Mouse (Mus musculus) embryonic facial prominence, embryonic 13.5 days (tissue): ENCODE data around the gene Tulp4. TPM values are rescaled to one million over a fixed set of nuclear protein-coding genes. Genes with fewer than 3 reads are reported as not detected.

Experiments used
- ATAC-seq: fragments of 200-750 bp; cut with Nextera tagmentation; 2 replicates; pipeline ENCODE4 v1.8.0; 2017; ENCODE audit warnings: low read depth; ENCODE audit not compliant: insufficient number of reproducible peaks, insufficient read depth, low FRiP score, low TSS enrichment
- H3K27ac ChIP-seq: fragments of 300-500 bp; sonication (generic); 2 replicates; pipeline ENCODE4 v1.5.1; 2015; ENCODE audit warnings: moderate library complexity, mild to moderate bottlenecking, inconsistent platforms
- H3K27me3 ChIP-seq: fragments of 300-500 bp; sonication (generic); 2 replicates; pipeline ENCODE4 v1.6.1; 2015; ENCODE audit warnings: mild to moderate bottlenecking, inconsistent platforms
- H3K36me3 ChIP-seq: fragments of 300-500 bp; sonication (generic); 2 replicates; pipeline ENCODE4 v1.6.1; 2015; ENCODE audit warnings: mild to moderate bottlenecking, inconsistent platforms
- H3K4me1 ChIP-seq: fragments of 300-500 bp; sonication (generic); 2 replicates; pipeline ENCODE4 v1.6.1; 2015; ENCODE audit warnings: inconsistent platforms
- H3K4me2 ChIP-seq: fragments of 300-500 bp; sonication (generic); 2 replicates; pipeline ENCODE4 v1.6.1; 2015; ENCODE audit warnings: moderate library complexity, mild to moderate bottlenecking, inconsistent platforms
- H3K4me3 ChIP-seq: fragments of 300-500 bp; sonication (generic); 2 replicates; pipeline ENCODE4 v1.5.1; 2015; ENCODE audit warnings: mild to moderate bottlenecking, inconsistent platforms
- H3K9ac ChIP-seq: fragments of 300-500 bp; sonication (generic); 2 replicates; pipeline ENCODE4 v1.6.1; 2015; ENCODE audit warnings: mild to moderate bottlenecking, inconsistent platforms
- H3K9me3 ChIP-seq: fragments of 300-500 bp; sonication (generic); 2 replicates; pipeline ENCODE4 v1.6.1; 2016; ENCODE audit warnings: inconsistent platforms
- WGBS: fragments of 180-500 bp; shearing (Covaris S2); methylation state at CpG from one replicate; pipeline ENCODE4 v1.1.7; 2015; ENCODE audit warnings: mixed read lengths; 5-methylcytosine and 5-hydroxymethylcytosine counted together
- polyA plus RNA-seq: library from polyadenylated mRNA; unstranded; fragments of >200 nt; fragmentation: Nextera tagmentation; extraction: Ambion mirVana; gene quantifications from 2 replicates; pipeline ENCODE4 v1.2.1, GENCODE M21; 2015

Gene Tulp4
- polyA plus RNA-seq, 1 experiment from 2014 or later = 116 TPM

DNA sequence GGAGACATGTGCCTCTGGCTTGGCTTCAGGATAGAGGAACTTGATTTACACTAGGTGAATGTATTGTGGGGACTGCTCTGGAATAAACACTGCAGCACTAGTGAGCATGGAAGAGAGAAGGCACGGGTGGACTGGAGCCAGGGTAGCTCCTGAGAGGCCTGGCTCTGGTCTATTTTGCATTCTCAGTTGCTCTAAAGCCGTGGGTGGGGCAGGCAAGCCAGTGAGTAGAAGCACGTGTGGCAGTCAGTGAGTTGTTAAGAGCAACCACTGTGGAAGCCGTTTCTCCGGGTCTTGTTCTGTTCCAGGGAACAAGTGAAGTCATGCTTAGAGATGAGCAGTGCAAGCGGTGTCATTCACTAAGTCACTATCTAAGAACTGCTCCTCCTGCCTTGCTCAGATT lies 86.0 kb downstream of the Tulp4 start:
- ATAC-seq = no peak
- Histone ChIP-seq H3K9ac (no peak overlapping the region), H3K27ac (no peak overlapping the region), H3K36me3 (peaks cover 45% of the 10 kb centered on the region), H3K4me2 (no peak overlapping the region), H3K4me1 (no peaks in the 10 kb centered on the region), H3K27me3 (no peaks in the 10 kb centered on the region), H3K9me3 (no peaks in the 10 kb centered on the region), H3K4me3 (no peak overlapping the region)
- 80% methylated on average over 6 of the region's 6 CpGs for WGBS

DNA sequence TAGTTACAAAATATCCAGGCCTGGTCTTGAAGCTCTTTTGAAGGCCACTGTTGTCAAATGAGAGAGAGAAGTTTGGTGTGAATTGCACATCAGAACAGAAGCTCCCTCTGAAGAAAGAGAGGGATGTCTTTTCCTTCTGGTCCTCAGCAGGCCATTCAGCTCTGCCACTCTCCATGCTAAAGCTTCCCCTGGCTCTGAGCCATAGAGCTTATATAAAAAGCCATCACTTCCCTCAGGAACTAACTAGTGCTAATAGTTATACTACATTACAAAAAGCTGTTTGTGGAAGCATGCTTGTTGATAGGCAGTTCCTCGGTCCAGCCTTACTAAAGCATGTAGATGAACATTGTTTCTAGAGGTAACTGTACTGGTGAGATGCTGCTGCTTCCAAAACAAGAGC lies 89.2 kb downstream of the Tulp4 start:
- no peak overlapping the region for H3K4me3 ChIP-seq
- no peak overlapping the region for H3K9ac ChIP-seq
- peaks cover 46% of the 10 kb centered on the region for H3K36me3 ChIP-seq
- WGBS = 96% methylated on average over 1 of the region's 1 CpGs
- no peaks in the 10 kb centered on the region for H3K4me1 ChIP-seq
- ATAC-seq = no peak
- H3K9me3 ChIP-seq = no peaks in the 10 kb centered on the region
- H3K4me2 ChIP-seq = no peak overlapping the region
- H3K27ac ChIP-seq = no peak overlapping the region
- no peaks in the 10 kb centered on the region for H3K27me3 ChIP-seq

DNA sequence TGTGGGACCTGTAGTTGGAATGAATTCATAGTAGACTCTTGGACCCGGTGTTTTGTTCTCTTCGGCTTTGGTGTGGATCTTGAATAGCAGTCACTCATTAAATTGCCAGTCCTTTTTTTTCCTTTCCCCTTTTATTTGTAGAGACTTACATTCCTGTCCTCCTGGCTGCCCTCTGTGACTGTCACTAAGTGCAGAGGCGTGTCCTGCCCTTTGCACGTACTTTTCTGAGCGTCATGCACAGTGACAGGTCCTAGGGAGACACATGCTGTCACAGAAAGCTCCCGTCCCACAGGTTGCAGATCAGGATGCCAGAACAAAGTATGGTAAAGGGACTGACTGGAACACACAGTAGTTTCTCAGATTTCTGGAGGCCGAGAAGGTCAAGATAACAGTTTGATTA lies 91.3 kb downstream of the Tulp4 start:
- Histone ChIP-seq H3K27ac (no peak overlapping the region), H3K27me3 (no peaks in the 10 kb centered on the region), H3K4me3 (no peak overlapping the region), H3K4me2 (no peak overlapping the region), H3K9ac (no peak overlapping the region), H3K36me3 (peaks cover 55% of the 10 kb centered on the region), H3K9me3 (no peaks in the 10 kb centered on the region), H3K4me1 (no peaks in the 10 kb centered on the region)
- WGBS = 76% methylated on average over 7 of the region's 7 CpGs
- ATAC-seq = no peak

DNA sequence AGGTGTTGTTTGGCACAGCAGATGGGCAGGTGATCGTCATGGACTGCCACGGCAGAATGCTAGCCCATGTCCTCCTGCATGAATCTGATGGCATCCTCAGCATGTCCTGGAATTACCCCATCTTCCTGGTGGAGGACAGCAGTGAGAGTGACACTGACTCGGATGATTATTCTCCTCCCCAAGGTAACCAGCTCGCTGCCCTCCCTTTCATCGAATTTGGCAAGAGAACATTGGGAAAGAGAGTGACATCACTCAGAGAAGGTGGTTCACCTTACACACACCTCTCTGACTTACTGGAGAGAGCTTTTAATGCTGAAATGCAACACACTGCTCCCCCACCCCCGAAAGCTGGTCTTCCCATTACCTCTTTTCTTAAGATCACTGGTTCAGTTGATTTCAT lies 92.4 kb downstream of the Tulp4 start:
- ATAC-seq = no peak
- no peak overlapping the region for H3K9ac ChIP-seq
- H3K4me3 ChIP-seq = no peak overlapping the region
- no peaks in the 10 kb centered on the region for H3K4me1 ChIP-seq
- H3K27ac ChIP-seq = no peak overlapping the region
- no peak overlapping the region for H3K4me2 ChIP-seq
- H3K27me3 ChIP-seq = no peaks in the 10 kb centered on the region
- H3K9me3 ChIP-seq = no peaks in the 10 kb centered on the region
- peaks cover 48% of the 10 kb centered on the region for H3K36me3 ChIP-seq
- 88% methylated on average over 6 of the region's 6 CpGs for WGBS

DNA sequence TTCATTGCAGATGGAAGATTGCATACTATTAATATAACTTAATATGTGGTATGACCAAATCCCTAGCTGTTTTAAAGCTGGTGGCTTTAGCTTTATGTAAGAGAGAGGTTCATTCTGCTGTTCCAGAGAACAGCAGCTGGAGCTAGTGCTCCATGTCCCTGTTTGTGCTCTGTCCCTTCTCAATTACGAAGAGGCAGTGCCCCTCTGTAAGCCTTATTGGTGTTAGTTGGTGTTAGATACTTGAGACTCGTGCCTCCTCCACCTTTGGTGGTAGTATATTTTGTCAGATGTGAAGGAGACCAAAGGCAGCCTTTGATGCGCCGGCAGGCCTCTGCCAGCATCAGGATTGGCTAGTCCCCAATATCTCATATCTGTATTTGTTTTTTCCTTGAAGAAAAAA lies 92.9 kb downstream of the Tulp4 start:
- Histone ChIP-seq H3K4me1 (no peaks in the 10 kb centered on the region), H3K4me3 (no peak overlapping the region), H3K9ac (no peak overlapping the region), H3K36me3 (peaks cover 48% of the 10 kb centered on the region), H3K9me3 (no peaks in the 10 kb centered on the region), H3K27ac (no peak overlapping the region), H3K4me2 (no peak overlapping the region), H3K27me3 (no peaks in the 10 kb centered on the region)
- ATAC-seq = no peak
- WGBS = 63% methylated on average over 4 of the region's 4 CpGs

DNA sequence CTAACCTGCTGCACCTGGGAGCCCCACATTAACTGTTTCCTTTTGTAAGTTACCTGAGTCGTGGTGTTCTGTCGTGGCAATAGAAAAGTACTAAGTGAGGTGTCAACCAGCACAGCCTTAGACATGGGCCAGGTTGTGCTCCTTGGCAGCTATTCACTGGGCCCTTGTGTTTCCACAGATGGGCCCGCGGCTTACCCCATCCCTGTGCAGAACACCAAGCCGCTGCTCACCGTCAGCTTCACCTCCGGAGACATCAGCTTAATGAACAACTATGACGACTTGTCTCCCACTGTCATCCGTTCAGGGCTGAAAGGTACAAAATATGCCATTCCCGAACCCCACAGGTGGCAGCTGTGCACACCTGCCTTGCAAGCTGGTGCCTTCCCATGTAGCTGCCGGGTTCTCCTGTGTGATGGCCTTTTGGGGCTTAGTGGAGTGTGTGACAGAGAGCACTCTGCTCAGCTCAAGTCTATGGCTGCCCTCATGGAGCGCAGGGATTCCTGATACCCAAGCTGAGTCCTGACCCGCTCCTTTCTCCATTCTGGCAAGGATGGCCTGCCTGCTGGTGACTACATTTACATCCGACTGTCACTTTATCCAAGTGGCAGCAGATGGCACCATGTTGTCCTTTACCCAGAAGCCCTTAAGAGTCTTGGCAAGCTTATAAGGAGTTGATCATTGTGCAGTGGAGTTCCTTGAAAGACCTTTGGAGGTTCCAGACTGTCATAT lies 95.4 kb downstream of the Tulp4 start:
- WGBS = 95% methylated on average over 14 of the region's 14 CpGs
- Histone ChIP-seq H3K9me3 (no peaks in the 10 kb centered on the region), H3K27ac (no peak overlapping the region), H3K4me3 (no peak overlapping the region), H3K9ac (no peak overlapping the region), H3K27me3 (no peaks in the 10 kb centered on the region), H3K4me1 (no peaks in the 10 kb centered on the region), H3K4me2 (no peak overlapping the region), H3K36me3 (peaks cover 70% of the 10 kb centered on the region)
- ATAC-seq = no peak

DNA sequence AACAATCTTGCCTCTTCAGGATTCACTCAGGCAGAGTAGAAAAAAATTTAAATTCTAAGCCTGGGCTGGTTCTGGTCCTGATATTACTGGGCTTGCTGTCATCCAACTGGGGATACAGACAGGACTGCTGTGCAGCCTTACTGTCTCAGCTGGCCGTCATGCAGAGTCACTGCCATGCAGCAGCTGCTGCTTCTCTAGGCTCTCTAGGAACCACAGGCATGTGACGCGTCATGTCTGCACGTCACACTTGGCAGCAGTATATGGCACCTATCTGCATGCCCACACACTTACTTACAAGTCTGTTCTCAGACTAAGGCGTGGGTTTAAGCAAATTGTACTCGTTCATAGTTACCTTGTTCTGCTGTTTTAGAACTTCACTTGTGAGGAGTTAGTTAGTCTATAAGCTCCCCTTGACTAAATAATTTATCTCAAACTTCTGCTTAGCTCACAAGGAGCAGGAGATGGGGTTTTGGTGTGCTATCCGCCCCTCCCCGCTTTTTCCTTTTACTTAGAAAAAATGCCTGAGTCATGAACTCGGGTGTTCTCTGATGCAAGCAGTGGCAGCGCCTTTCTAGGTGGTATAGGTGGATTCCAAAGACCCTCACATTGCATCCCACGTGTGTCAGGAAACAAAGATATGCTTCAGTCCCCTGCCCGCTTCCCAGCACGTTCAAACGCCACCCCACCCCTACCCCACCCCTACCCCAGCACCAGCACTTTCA lies 96.3 kb downstream of the Tulp4 start:
- no peaks in the 10 kb centered on the region for H3K27me3 ChIP-seq
- 76% methylated on average over 14 of the region's 14 CpGs for WGBS
- no peaks in the 10 kb centered on the region for H3K4me1 ChIP-seq
- peaks cover 75% of the 10 kb centered on the region for H3K36me3 ChIP-seq
- H3K4me2 ChIP-seq = no peak overlapping the region
- H3K4me3 ChIP-seq = no peak overlapping the region
- no peak for ATAC-seq
- H3K9me3 ChIP-seq = no peaks in the 10 kb centered on the region
- H3K9ac ChIP-seq = no peak overlapping the region
- no peak overlapping the region for H3K27ac ChIP-seq

DNA sequence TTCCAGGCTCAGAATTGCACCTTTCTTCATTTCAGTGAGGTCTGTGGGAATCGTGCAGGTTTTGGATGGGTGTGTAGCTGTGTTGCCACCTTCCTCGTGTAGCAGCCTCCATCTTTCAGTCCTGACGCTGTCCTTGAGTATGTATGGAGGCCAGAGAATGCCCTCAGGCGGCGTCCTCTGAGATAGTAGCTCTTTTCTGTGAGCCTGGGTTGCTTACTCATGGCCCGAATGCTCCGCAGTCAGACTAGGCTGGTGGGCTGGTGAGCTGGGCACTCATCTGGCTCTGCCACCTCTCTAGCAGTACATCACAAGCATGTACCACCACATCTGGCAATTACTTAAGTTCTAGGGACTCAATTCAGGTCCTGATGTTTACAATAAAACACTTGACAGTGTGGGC lies 96.9 kb downstream of the Tulp4 start:
- Histone ChIP-seq H3K36me3 (peaks cover 79% of the 10 kb centered on the region), H3K27me3 (no peaks in the 10 kb centered on the region), H3K27ac (no peak overlapping the region), H3K4me2 (no peak overlapping the region), H3K4me1 (no peaks in the 10 kb centered on the region), H3K9ac (no peak overlapping the region), H3K4me3 (no peak overlapping the region), H3K9me3 (no peaks in the 10 kb centered on the region)
- no peak for ATAC-seq
- WGBS = 44% methylated on average over 7 of the region's 7 CpGs

DNA sequence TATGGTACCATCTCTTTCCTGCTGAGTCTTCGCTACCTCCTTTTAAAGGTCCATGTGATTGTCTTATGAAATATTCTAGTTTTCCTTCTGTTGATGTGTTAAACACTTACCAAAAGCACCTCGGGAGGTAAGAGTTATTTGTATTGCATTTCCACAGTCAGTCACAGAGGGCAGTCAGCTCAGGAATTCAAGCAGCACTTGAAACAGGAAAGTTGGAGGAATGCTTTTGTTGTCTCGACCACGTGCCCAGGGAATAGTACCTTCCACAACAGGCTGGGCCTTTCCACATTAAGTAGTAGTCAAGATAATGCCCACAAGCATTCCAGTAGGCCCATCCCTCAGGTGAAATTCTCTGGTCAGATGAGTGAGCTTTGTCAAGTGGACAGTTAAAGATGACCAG lies 97.6 kb downstream of the Tulp4 start:
- WGBS = 49% methylated on average over 4 of the region's 4 CpGs
- H3K9ac ChIP-seq = no peak overlapping the region
- H3K36me3 ChIP-seq = peaks cover 77% of the 10 kb centered on the region
- no peaks in the 10 kb centered on the region for H3K9me3 ChIP-seq
- no peak overlapping the region for H3K4me2 ChIP-seq
- no peaks in the 10 kb centered on the region for H3K4me1 ChIP-seq
- no peaks in the 10 kb centered on the region for H3K27me3 ChIP-seq
- no peak overlapping the region for H3K27ac ChIP-seq
- no peak for ATAC-seq
- H3K4me3 ChIP-seq = no peak overlapping the region

DNA sequence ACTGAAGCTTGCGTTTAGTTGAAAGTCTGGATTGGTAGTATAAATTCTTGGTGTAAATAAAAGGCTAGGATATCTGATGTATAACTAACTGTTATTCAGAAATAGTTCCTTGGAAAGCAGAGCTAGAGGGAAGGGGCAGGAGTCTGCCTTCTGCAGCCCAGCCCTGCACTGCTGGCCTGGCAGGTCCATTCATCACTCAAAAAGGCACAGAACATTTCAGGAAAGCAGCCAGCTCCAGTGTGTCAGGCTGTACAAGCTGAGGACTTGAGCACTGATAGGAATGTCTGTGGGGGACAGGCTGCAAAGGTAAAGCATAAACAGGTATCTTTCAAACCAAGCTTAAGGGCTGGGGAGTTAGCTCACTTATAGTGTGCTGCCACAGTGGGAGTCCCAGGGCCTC lies 105.5 kb downstream of the Tulp4 start:
- Histone ChIP-seq H3K4me1 (no peaks in the 10 kb centered on the region), H3K9me3 (no peaks in the 10 kb centered on the region), H3K4me2 (no peak overlapping the region), H3K4me3 (no peak overlapping the region), H3K27me3 (no peaks in the 10 kb centered on the region), H3K27ac (no peak overlapping the region), H3K36me3 (peaks cover 83% of the 10 kb centered on the region), H3K9ac (no peak overlapping the region)
- ATAC-seq = no peak
- WGBS = 91% methylated on average over 1 of the region's 1 CpGs

DNA sequence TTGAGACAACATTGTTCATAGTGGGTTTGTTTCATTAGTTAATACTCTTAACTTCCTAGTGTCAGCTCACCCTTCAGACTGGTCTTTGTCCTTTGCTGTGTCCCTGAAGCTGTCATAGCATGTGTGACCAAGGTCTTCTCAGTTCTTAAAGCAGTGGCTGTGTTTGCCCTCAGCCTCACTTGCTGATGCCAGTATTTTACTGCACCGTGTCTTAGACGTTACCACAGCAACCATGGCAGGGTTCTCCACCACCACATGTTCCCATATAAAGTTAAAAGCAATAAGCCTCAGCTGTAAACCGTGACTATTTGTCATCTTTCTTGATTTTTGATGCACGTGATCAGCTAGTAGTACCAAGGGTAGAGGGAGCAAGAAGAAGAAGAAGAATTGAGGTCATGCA lies 109.4 kb downstream of the Tulp4 start:
- Histone ChIP-seq H3K4me3 (no peak overlapping the region), H3K36me3 (peaks cover 64% of the 10 kb centered on the region), H3K4me2 (no peak overlapping the region), H3K4me1 (no peaks in the 10 kb centered on the region), H3K9me3 (no peaks in the 10 kb centered on the region), H3K27ac (no peak overlapping the region), H3K9ac (no peak overlapping the region), H3K27me3 (no peaks in the 10 kb centered on the region)
- 87% methylated on average over 4 of the region's 4 CpGs for WGBS
- no peak for ATAC-seq

DNA sequence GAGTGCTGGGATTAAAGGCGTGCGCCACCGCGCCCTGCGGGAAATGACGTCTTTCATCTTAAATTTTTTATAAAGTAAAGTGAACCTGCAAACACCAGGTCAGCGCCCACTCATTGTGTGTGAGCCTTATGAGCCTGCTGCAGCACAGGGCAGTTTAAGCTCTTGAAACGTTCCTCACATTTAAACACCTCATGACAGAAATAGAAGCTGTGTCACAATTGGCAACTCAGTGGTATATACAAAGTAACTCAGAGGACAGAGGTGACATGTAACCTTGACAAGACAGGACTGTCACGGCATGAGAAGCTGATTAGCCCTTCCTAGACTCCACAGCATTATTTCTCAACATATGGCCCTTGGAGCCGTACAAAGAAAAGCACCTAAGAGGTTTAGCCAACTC lies 110.3 kb downstream of the Tulp4 start:
- WGBS = 94% methylated on average over 10 of the region's 10 CpGs
- peaks cover 59% of the 10 kb centered on the region for H3K36me3 ChIP-seq

More for the DNA sequence above, 110.3 kb downstream of the Tulp4 start:
- no peak overlapping the region for H3K4me3 ChIP-seq
- H3K9ac ChIP-seq = no peak overlapping the region
- H3K4me1 ChIP-seq = no peaks in the 10 kb centered on the region
- no peak overlapping the region for H3K27ac ChIP-seq
- ATAC-seq = no peak
- H3K4me2 ChIP-seq = no peak overlapping the region
- no peaks in the 10 kb centered on the region for H3K9me3 ChIP-seq
- H3K27me3 ChIP-seq = no peaks in the 10 kb centered on the region
